Mouse (Mus musculus): ENCODE results near the gene Fbxo9. TPM values are rescaled to one million over a fixed set of nuclear protein-coding genes. Genes with fewer than 3 reads are reported as not detected.

The Fbxo9 gene
- polyA plus RNA-seq, 1 experiment from 2014 or later = 67.7 TPM

GRCm38 (mm10) chr9:78053821-78054220 lies 55.0 kb downstream of the Fbxo9 start:
- Histone ChIP-seq H3K4me2 (no peak overlapping the region), H3K4me1 (replicated peaks) (no peaks in the 10 kb centered on the region), H3K36me3 (no peaks in the 10 kb centered on the region), H3K9ac (no peak overlapping the region), H3K27me3 (no peaks in the 10 kb centered on the region), H3K27ac (replicated peaks) (no peak overlapping the region), H3K9me3 (no peaks in the 10 kb centered on the region), H3K4me3 (no peak overlapping the region)
- ATAC-seq (ENCODE audit: low read depth) = no peak
- 77% methylated on average over 8 of the region's 8 CpGs for WGBS

GRCm38 (mm10) chr9:78051677-78052076 lies 57.2 kb downstream of the Fbxo9 start, which contains the start of gene Gcm1:
Gene Gcm1, plus strand, starts transcription at chr9:78051924.
- no peak within 1 kb of the TSS for H3K9ac ChIP-seq
- H3K4me1 ChIP-seq (replicated peaks) = no peaks in the 10 kb centered on the region
- WGBS = 58% methylated on average over 3 of the region's 3 CpGs
- H3K36me3 ChIP-seq = no peaks in the 10 kb centered on the region
- no peak for ATAC-seq (ENCODE audit: low read depth)
- H3K4me2 ChIP-seq = no peak within 1 kb of the TSS
- H3K4me3 ChIP-seq = no peak within 1 kb of the TSS
- no peaks in the 10 kb centered on the region for H3K27me3 ChIP-seq
- H3K9me3 ChIP-seq = no peaks in the 10 kb centered on the region
- H3K27ac ChIP-seq (replicated peaks) = no peak within 1 kb of the TSS

- Histone ChIP-seq H3K27me3 (no peaks in the 10 kb centered on the region), H3K9ac (no peak overlapping the region), H3K4me2 (no peak overlapping the region), H3K4me1 (replicated peaks) (no peaks in the 10 kb centered on the region), H3K36me3 (no peaks in the 10 kb centered on the region), H3K27ac (replicated peaks) (no peak overlapping the region), H3K4me3 (no peak overlapping the region), H3K9me3 (no peaks in the 10 kb centered on the region)
- ATAC-seq (ENCODE audit: low read depth) = no peak
- 56% methylated on average over 5 of the region's 5 CpGs for WGBS
Observed at GRCm38 (mm10) chr9:78050452-78050970, 58.4 kb downstream of the Fbxo9 start.

- Histone ChIP-seq H3K27me3 (no peaks in the 10 kb centered on the region), H3K36me3 (no peaks in the 10 kb centered on the region), H3K4me1 (replicated peaks) (no peaks in the 10 kb centered on the region), H3K9ac (no peak overlapping the region), H3K4me3 (no peak overlapping the region), H3K9me3 (no peaks in the 10 kb centered on the region), H3K27ac (replicated peaks) (no peak overlapping the region), H3K4me2 (no peak overlapping the region)
- no peak for ATAC-seq (ENCODE audit: low read depth)
- WGBS = 56% methylated on average over 20 of the region's 20 CpGs
Observed at GRCm38 (mm10) chr9:78046755-78047154, 62.1 kb downstream of the Fbxo9 start.

GRCm38 (mm10) chr9:78045171-78045570 lies 63.7 kb downstream of the Fbxo9 start:
- WGBS = 83% methylated on average over 6 of the region's 6 CpGs
- Histone ChIP-seq H3K36me3 (no peaks in the 10 kb centered on the region), H3K4me1 (replicated peaks) (no peaks in the 10 kb centered on the region), H3K4me2 (no peak overlapping the region), H3K27me3 (no peaks in the 10 kb centered on the region), H3K9ac (no peak overlapping the region), H3K9me3 (no peaks in the 10 kb centered on the region), H3K27ac (replicated peaks) (no peak overlapping the region), H3K4me3 (no peak overlapping the region)
- ATAC-seq (ENCODE audit: low read depth) = no peak

- ATAC-seq (ENCODE audit: low read depth) = peak; percentile 80
- 40% methylated on average over 18 of the region's 18 CpGs for WGBS
- no peaks in the 10 kb centered on the region for H3K9me3 ChIP-seq
Observed at GRCm38 (mm10) chr9:78038755-78039489, 69.9 kb downstream of the Fbxo9 start.

GRCm38 (mm10) chr9:78035831-78036230 lies 73.0 kb downstream of the Fbxo9 start:
- ATAC-seq (ENCODE audit: low read depth) = no peak
- Histone ChIP-seq H3K4me3 (no peak overlapping the region), H3K4me1 (replicated peaks) (no peaks in the 10 kb centered on the region), H3K9me3 (no peaks in the 10 kb centered on the region), H3K4me2 (no peak overlapping the region), H3K27ac (replicated peaks) (no peak overlapping the region), H3K9ac (no peak overlapping the region), H3K36me3 (no peaks in the 10 kb centered on the region), H3K27me3 (no peaks in the 10 kb centered on the region)
- 92% methylated on average over 8 of the region's 8 CpGs for WGBS

More at GRCm38 (mm10) chr9:78038755-78039489, 69.9 kb downstream of the Fbxo9 start:
- Histone ChIP-seq H3K36me3 (no peaks in the 10 kb centered on the region), H3K4me3 (no peak overlapping the region), H3K27me3 (no peaks in the 10 kb centered on the region), H3K9ac (no peak overlapping the region), H3K4me1 (replicated peaks) (no peaks in the 10 kb centered on the region), H3K27ac (replicated peaks) (no peak overlapping the region), H3K4me2 (no peak overlapping the region)

GRCm38 (mm10) chr9:78035296-78035695 lies 73.6 kb downstream of the Fbxo9 start:
- no peaks in the 10 kb centered on the region for H3K36me3 ChIP-seq
- no peaks in the 10 kb centered on the region for H3K9me3 ChIP-seq
- H3K4me3 ChIP-seq = no peak overlapping the region
- WGBS = 91% methylated on average over 5 of the region's 5 CpGs
- no peaks in the 10 kb centered on the region for H3K4me1 ChIP-seq (replicated peaks)
- no peak overlapping the region for H3K27ac ChIP-seq (replicated peaks)
- H3K4me2 ChIP-seq = no peak overlapping the region
- no peak for ATAC-seq (ENCODE audit: low read depth)
- H3K9ac ChIP-seq = no peak overlapping the region
- H3K27me3 ChIP-seq = no peaks in the 10 kb centered on the region

- H3K4me2 ChIP-seq = no peak overlapping the region
- WGBS = 87% methylated on average over 4 of the region's 4 CpGs
- H3K4me1 ChIP-seq (replicated peaks) = no peaks in the 10 kb centered on the region
- H3K27ac ChIP-seq (replicated peaks) = no peak overlapping the region
- no peaks in the 10 kb centered on the region for H3K9me3 ChIP-seq
- H3K9ac ChIP-seq = no peak overlapping the region
- H3K27me3 ChIP-seq = no peaks in the 10 kb centered on the region
- no peak for ATAC-seq (ENCODE audit: low read depth)
- no peaks in the 10 kb centered on the region for H3K36me3 ChIP-seq
- H3K4me3 ChIP-seq = no peak overlapping the region
Observed at GRCm38 (mm10) chr9:78032930-78033329, 75.9 kb downstream of the Fbxo9 start.

Other genes with a start within 250 kb of the Fbxo9 start
- 62.6 and 68.3 TPM in 2 replicates for gene Elovl5, start 191.7 kb downstream of the Fbxo9 start, polyA plus RNA-seq (2015; fragmentation: Nextera tagmentation; extraction: Ambion mirVana)
- gene Gcm1, start 57.1 kb downstream of the Fbxo9 start, polyA plus RNA-seq (2015; fragmentation: Nextera tagmentation; extraction: Ambion mirVana) = not detected in 2 replicates
- gene Ick, start 127 bp upstream of the Fbxo9 start, polyA plus RNA-seq (2015; fragmentation: Nextera tagmentation; extraction: Ambion mirVana) = 37.3 and 40.5 TPM in 2 replicates
- 29.2 and 35.4 TPM in 2 replicates for gene Gsta4, start 73.7 kb upstream of the Fbxo9 start, polyA plus RNA-seq (2015; fragmentation: Nextera tagmentation; extraction: Ambion mirVana)
- not detected in 2 replicates for gene Gsta1, start 121.6 kb upstream of the Fbxo9 start, polyA plus RNA-seq (2015; fragmentation: Nextera tagmentation; extraction: Ambion mirVana)
- not detected in 2 replicates for gene Gm3776, start 148.1 kb upstream of the Fbxo9 start, polyA plus RNA-seq (2015; fragmentation: Nextera tagmentation; extraction: Ambion mirVana)
- gene Gm10639, start 180.9 kb upstream of the Fbxo9 start, polyA plus RNA-seq (2015; fragmentation: Nextera tagmentation; extraction: Ambion mirVana) = not detected in 2 replicates
- not detected in 2 replicates for gene Omt2a, start 205.7 kb upstream of the Fbxo9 start, polyA plus RNA-seq (2015; fragmentation: Nextera tagmentation; extraction: Ambion mirVana)
- not detected in 2 replicates for gene Omt2b, start 218.5 kb upstream of the Fbxo9 start, polyA plus RNA-seq (2015; fragmentation: Nextera tagmentation; extraction: Ambion mirVana)
- not detected in 2 replicates for gene Gsta2, start 246.7 kb upstream of the Fbxo9 start, polyA plus RNA-seq (2015; fragmentation: Nextera tagmentation; extraction: Ambion mirVana)